16 mouse cellular contexts compared by ENCODE assay signal in the genomic region with DNA sequence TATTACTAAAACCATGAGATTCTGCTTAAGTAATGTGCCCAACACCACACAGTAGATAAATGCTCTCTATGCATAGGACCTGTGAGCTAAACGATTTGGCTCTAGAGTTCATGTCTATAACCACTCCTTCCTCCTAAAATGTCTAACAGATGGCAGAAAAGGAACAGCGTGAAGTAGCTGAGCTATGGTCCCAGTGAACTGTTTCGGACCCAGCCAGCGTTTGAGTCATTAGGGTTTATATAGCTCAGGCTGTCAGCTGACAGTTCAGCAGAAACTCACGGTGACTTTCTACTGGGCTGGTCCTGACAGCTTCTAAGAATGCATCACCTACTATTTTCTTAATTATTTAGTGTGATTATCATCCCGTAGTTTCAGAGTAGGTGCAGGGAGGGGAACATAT.
DNase-seq lines count a peak whose midpoint lies in the region; ATAC-seq and TF ChIP-seq lines count a peak whose summit lies in the region.
"Had no signal": no experiment of that assay in that cellular context is flagged by ENCODE, and none has a peak within 500 bp of the region (broad histone marks: within the 10 kb centered on the region; RNA-seq: fewer than 3 reads in every experiment).

No protein-coding gene starts in this region.

- H3K4me3 ChIP-seq in hindbrain, postnatal 0 days (ENCODE audit: low read length): no peak overlapping the region
- no peak overlapping the region for H3K4me3 ChIP-seq in hindbrain, embryonic 12.5 days
- H3K4me3 ChIP-seq in limb, embryonic 11.5 days (ENCODE audit: low read depth, low read length): no peak overlapping the region
- H3K4me3 ChIP-seq: embryonic facial prominence, embryonic 13.5 days; liver, embryonic 12.5 days; midbrain, embryonic 12.5 days had no signal

- DNase-seq in embryo, embryonic 11 days: peak; percentile 49
- DNase-seq in embryo, embryonic 9.5 days (ENCODE audit: extremely low spot score): no peak
- no peak for DNase-seq in hindbrain, postnatal 0 days (ENCODE audit: low spot score)
- DNase-seq in 3T3-L1 (ENCODE audit: low read depth, low spot score) (peak; percentile 31), liver (no peak)
- peak; percentile 49 for DNase-seq in limb, embryonic 11.5 days (ENCODE audit: low spot score)
- DNase-seq: adrenal gland, postnatal 14 days; B cell, adult 2 months; gastrocnemius, postnatal 36 days; retina, postnatal 1 day; thymus, postnatal 36 days had no signal

- H3K9ac ChIP-seq in hindbrain, postnatal 0 days (replicated peaks; ENCODE audit: low read length): no peak overlapping the region
- no peak overlapping the region for H3K9ac ChIP-seq in hindbrain, embryonic 12.5 days
- no peak overlapping the region for H3K9ac ChIP-seq in limb, embryonic 11.5 days (ENCODE audit: low read length)
- H3K9ac ChIP-seq: embryonic facial prominence, embryonic 13.5 days; liver, embryonic 12.5 days; lung, embryonic 14.5 days; midbrain, embryonic 12.5 days had no signal

- peaks cover 4% of the 10 kb centered on the region; the same call in 1 of the 2 replicates for H3K4me1 ChIP-seq in hindbrain, postnatal 0 days (ENCODE audit: insufficient read depth, low read length)
- H3K4me1 ChIP-seq in hindbrain, embryonic 12.5 days: peaks cover 9% of the 10 kb centered on the region
- peaks cover 24% of the 10 kb centered on the region for H3K4me1 ChIP-seq in limb, embryonic 11.5 days (ENCODE audit: control insufficient read depth, insufficient read depth, low read length)
- H3K4me1 ChIP-seq: liver, embryonic 12.5 days had no signal

- peak; percentile 35; the same call in 1 of the 2 replicates for ATAC-seq in hindbrain, postnatal 0 days
- no peak for ATAC-seq in hindbrain, embryonic 12.5 days (ENCODE audit: low FRiP score)
- ATAC-seq in limb, embryonic 11.5 days (ENCODE audit: insufficient number of reproducible peaks, low FRiP score, low TSS enrichment, low read depth): no peak; the same call in 1 of the 2 replicates
- ATAC-seq: liver, embryonic 12.5 days had no signal

- no peaks in the 10 kb centered on the region for H3K9me3 ChIP-seq in hindbrain, postnatal 0 days (ENCODE audit: low read length)
- H3K9me3 ChIP-seq in hindbrain, embryonic 12.5 days (replicated peaks): no peaks in the 10 kb centered on the region
- H3K9me3 ChIP-seq in limb, embryonic 11.5 days (ENCODE audit: control insufficient read depth, low read length): no peaks in the 10 kb centered on the region
- H3K9me3 ChIP-seq: embryonic facial prominence, embryonic 13.5 days; liver, embryonic 12.5 days; midbrain, embryonic 12.5 days had no signal

- 52% methylated on average over 6 of the region's 6 CpGs for WGBS in hindbrain, postnatal 0 days
- WGBS in hindbrain, embryonic 12.5 days: 65% methylated on average over 6 of the region's 6 CpGs
- WGBS in limb, embryonic 11.5 days: 10% methylated on average over 6 of the region's 6 CpGs

- no peak for TF ChIP-seq CTCF in hindbrain, postnatal 0 days (IDR thresholded peaks at IDR 0.05; ENCODE audit: low read depth)

- H3K27me3 ChIP-seq in hindbrain, postnatal 0 days (ENCODE audit: insufficient read depth, low read length): no peaks in the 10 kb centered on the region
- no peaks in the 10 kb centered on the region for H3K27me3 ChIP-seq in hindbrain, embryonic 12.5 days
- H3K27me3 ChIP-seq in limb, embryonic 11.5 days (ENCODE audit: control insufficient read depth, insufficient read depth, low read length): no peaks in the 10 kb centered on the region
- H3K27me3 ChIP-seq: embryonic facial prominence, embryonic 13.5 days; liver, embryonic 12.5 days; midbrain, embryonic 12.5 days had no signal

- H3K36me3 ChIP-seq in hindbrain, postnatal 0 days (ENCODE audit: insufficient read depth, low read length): no peaks in the 10 kb centered on the region
- H3K36me3 ChIP-seq in hindbrain, embryonic 12.5 days: no peaks in the 10 kb centered on the region
- no peaks in the 10 kb centered on the region for H3K36me3 ChIP-seq in limb, embryonic 11.5 days (ENCODE audit: control insufficient read depth, insufficient read depth, low read length)
- H3K36me3 ChIP-seq: embryonic facial prominence, embryonic 13.5 days; liver, embryonic 12.5 days; midbrain, embryonic 12.5 days had no signal

- H3K27ac ChIP-seq in hindbrain, postnatal 0 days: no peak overlapping the region
- no peak overlapping the region for H3K27ac ChIP-seq in hindbrain, embryonic 12.5 days
- H3K27ac ChIP-seq in limb, embryonic 11.5 days (replicated peaks; ENCODE audit: low read depth, low read length): 0 out of 2 replicates have a peak overlapping the region, but pooled peaks have one; percentile 47
- H3K27ac ChIP-seq: embryonic facial prominence, embryonic 13.5 days; liver, embryonic 12.5 days; midbrain, embryonic 12.5 days had no signal

- H3K4me2 ChIP-seq in hindbrain, postnatal 0 days (ENCODE audit: low read depth, low read length): no peak overlapping the region
- no peak overlapping the region for H3K4me2 ChIP-seq in hindbrain, embryonic 12.5 days (replicated peaks)
- H3K4me2 ChIP-seq in limb, embryonic 11.5 days (ENCODE audit: low read depth, severe bottlenecking): no peak overlapping the region
- H3K4me2 ChIP-seq: embryonic facial prominence, embryonic 13.5 days; liver, embryonic 12.5 days; lung, embryonic 14.5 days; midbrain, embryonic 12.5 days had no signal

Comparison
In these comparisons a context has a peak if more than half of its experiments do, and no peak if none do; other contexts are left out.
1. DNase-seq: peak in embryo, embryonic 11 days (single experiment), 3T3-L1 (single experiment) and limb, embryonic 11.5 days (single experiment); none in embryo, embryonic 9.5 days (single experiment), hindbrain, postnatal 0 days (single experiment) and liver (single experiment).